Mouse (Mus musculus) common myeloid progenitor, adult 5-6 weeks (primary cell): ENCODE results near the gene Bcas3. TPM values are rescaled to one million over a fixed set of nuclear protein-coding genes. Genes with fewer than 3 reads are reported as not detected.

Experiments used
- ATAC-seq: replicated peaks from 2 replicates; pipeline ENCODE4 v1.8.0; 2016; ENCODE audit warnings: low read depth, mild to moderate bottlenecking, moderate TSS enrichment, inconsistent platforms; ENCODE audit not compliant: poor library complexity, severe bottlenecking
- total RNA-seq: library from RNA; stranded (forward); fragments of 200-1000, 187-1606 nt; gene quantifications from 2 replicates; pipeline ENCODE4 v1.2.3, GENCODE M21; 2017

The Bcas3 gene
- total RNA-seq, 1 experiment from 2014 or later = 22.5 TPM

DNA sequence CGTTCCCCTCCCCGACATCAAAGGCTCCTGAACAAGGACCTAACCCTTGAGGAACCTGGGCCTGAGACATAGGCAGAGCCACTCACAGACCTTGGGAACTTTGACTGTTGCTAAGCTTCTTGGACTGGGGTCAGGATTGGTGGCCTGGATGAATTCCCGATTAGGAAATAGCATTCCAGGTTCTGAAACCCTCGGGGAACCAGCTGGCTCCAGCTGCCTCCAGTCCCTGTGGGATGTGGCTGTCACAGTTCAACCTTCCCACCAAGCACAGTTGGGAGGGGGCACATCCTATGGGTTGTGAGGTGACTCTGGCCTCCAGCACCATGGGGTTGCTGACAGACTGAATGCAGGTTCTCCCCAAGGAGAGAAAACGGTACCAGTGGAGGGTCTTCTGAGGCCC lies 493.0 kb downstream of the Bcas3 start:
- ATAC-seq = no peak

- ATAC-seq = no peak
These were observed 493.5 kb downstream of the Bcas3 start for GRCm38 (mm10) chr11:85846509-85846908.

- peak; percentile 80 for ATAC-seq
These were observed 496.1 kb downstream of the Bcas3 start for GRCm38 (mm10) chr11:85849037-85849436.

DNA sequence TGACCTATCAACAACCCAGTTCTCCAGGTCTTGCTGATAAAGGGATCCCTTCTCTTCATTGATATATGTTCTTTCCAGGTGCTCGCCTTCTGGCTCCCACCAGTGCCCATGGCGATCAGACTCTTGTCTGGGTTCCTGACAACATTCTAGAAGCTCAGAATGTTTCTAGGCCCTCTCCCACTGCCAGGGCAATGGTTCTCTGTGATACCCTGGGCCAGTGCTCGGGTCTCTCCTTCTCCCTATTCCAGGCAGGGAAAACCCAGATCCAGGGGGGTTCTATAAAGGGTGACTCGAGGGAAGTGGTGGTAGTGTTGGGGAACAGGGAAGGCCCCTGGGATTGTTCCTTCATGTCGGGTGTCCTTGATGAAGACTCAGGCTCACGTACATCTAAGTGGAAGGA lies 497.3 kb downstream of the Bcas3 start, which contains the start of gene Gm11444:
Gene Gm11444 (minus strand): TSS at position 101 of the 400 bp plus-strand sequence.
- ATAC-seq = no peak

GRCm38 (mm10) chr11:85850758-85851157 lies 497.8 kb downstream of the Bcas3 start:
- no peak for ATAC-seq

GRCm38 (mm10) chr11:85857997-85858698 lies 505.2 kb downstream of the Bcas3 start:
- ATAC-seq = no peak

DNA sequence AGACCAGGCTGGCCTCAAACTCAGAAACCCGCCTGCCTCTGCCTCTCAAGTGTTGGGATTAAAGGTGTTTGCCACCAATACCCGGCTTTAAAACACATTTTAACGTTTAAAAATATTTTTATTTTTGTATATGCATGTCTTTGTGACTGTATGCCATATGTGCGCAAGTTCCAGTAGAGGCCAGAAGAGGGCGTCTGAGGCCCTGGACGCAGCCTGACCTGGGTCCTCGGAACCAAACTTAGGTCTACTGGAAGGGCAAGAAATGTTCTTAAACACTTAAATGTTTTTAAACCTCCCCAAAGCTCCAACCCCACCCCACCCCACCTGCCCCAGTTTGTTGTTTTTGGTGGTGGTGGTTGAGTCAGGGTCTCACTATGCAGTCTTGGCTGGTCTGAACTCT lies 511.4 kb downstream of the Bcas3 start:
- no peak for ATAC-seq

Other genes with a start within 250 kb of the Bcas3 start
- 14.9 and 26.1 TPM in 2 replicates for gene Usp32, start 213.0 kb upstream of the Bcas3 start, total RNA-seq
- not detected in 2 replicates for gene 1700125H20Rik, start 182.8 kb upstream of the Bcas3 start, total RNA-seq
- 28.9 and 39.4 TPM in 2 replicates for gene Appbp2, start 118.0 kb upstream of the Bcas3 start, total RNA-seq
- gene Ppm1d, start 41.9 kb upstream of the Bcas3 start, total RNA-seq = 12.1 and 16.6 TPM in 2 replicates